Mouse (Mus musculus): ENCODE data around the gene Cd22.
"Not testable (repeated sequence)": the region's sequence is repeated elsewhere in the genome, so short reads cannot be mapped to it uniquely, and the experiment has no call there.

Gene Cd22

GRCm38 (mm10) chr7:30861464-30861863 is 18.7 kb downstream of the Cd22 start, which contains the start of gene Ffar1:
Gene Ffar1 (minus strand): TSS chr7:30861564.
- no peak for DNase-seq (ENCODE audit: inconsistent ontology term)

- DNase-seq (ENCODE audit: inconsistent ontology term) = peak; percentile 64
Observed at GRCm38 (mm10) chr7:30859635-30860402, 20.3 kb downstream of the Cd22 start.

GRCm38 (mm10) chr7:30859290-30859634 is 20.9 kb downstream of the Cd22 start:
- peak; percentile 63 for DNase-seq (ENCODE audit: inconsistent ontology term)

GRCm38 (mm10) chr7:30857746-30858145 is 22.4 kb downstream of the Cd22 start:
- DNase-seq (ENCODE audit: inconsistent ontology term) = no peak

GRCm38 (mm10) chr7:30856078-30856477 is 24.1 kb downstream of the Cd22 start, which contains the start of gene Ffar3:
Gene Ffar3 (minus strand): TSS chr7:30856178.
- DNase-seq (ENCODE audit: inconsistent ontology term) = no peak

- DNase-seq (ENCODE audit: inconsistent ontology term) = no peak
Observed at GRCm38 (mm10) chr7:30851421-30851820, 28.7 kb downstream of the Cd22 start.

- DNase-seq (ENCODE audit: inconsistent ontology term) = no peak
Observed at GRCm38 (mm10) chr7:30847934-30848333, 32.2 kb downstream of the Cd22 start.

GRCm38 (mm10) chr7:30847386-30847785 is 32.8 kb downstream of the Cd22 start:
- no peak for DNase-seq (ENCODE audit: inconsistent ontology term)

GRCm38 (mm10) chr7:30846505-30847053 is 33.6 kb downstream of the Cd22 start:
- no peak for DNase-seq (ENCODE audit: inconsistent ontology term)

- DNase-seq (ENCODE audit: inconsistent ontology term) = no peak
Observed at GRCm38 (mm10) chr7:30844676-30845297, 35.4 kb downstream of the Cd22 start.

- no peak for DNase-seq (ENCODE audit: inconsistent ontology term)
Observed at GRCm38 (mm10) chr7:30842092-30842491, 38.0 kb downstream of the Cd22 start.

GRCm38 (mm10) chr7:30841379-30841778 is 38.8 kb downstream of the Cd22 start:
- DNase-seq (ENCODE audit: inconsistent ontology term) = no peak

- DNase-seq (ENCODE audit: inconsistent ontology term) = no peak
Observed at GRCm38 (mm10) chr7:30840306-30840705, 39.8 kb downstream of the Cd22 start.

GRCm38 (mm10) chr7:30837277-30837676 is 42.9 kb downstream of the Cd22 start:
- no peak for DNase-seq (ENCODE audit: inconsistent ontology term)

- DNase-seq (ENCODE audit: inconsistent ontology term) = not testable (repeated sequence)
Observed at GRCm38 (mm10) chr7:30832684-30833083, 47.5 kb downstream of the Cd22 start.

- no peak for DNase-seq (ENCODE audit: inconsistent ontology term)
Observed at GRCm38 (mm10) chr7:30832261-30832660, 47.9 kb downstream of the Cd22 start.

- no peak for DNase-seq (ENCODE audit: inconsistent ontology term)
Observed at GRCm38 (mm10) chr7:30829428-30829827, 50.7 kb downstream of the Cd22 start.

- not testable (repeated sequence) for DNase-seq (ENCODE audit: inconsistent ontology term)
Observed at GRCm38 (mm10) chr7:30828871-30829270, 51.3 kb downstream of the Cd22 start.

GRCm38 (mm10) chr7:30826660-30827059 is 53.5 kb downstream of the Cd22 start:
- DNase-seq (ENCODE audit: inconsistent ontology term) = no peak

GRCm38 (mm10) chr7:30824306-30824705 is 55.8 kb downstream of the Cd22 start:
- DNase-seq (ENCODE audit: inconsistent ontology term) = no peak

GRCm38 (mm10) chr7:30823675-30824074 is 56.5 kb downstream of the Cd22 start, which contains the start of gene Ffar2:
Gene Ffar2 (minus strand): TSS chr7:30823775.
- DNase-seq (ENCODE audit: inconsistent ontology term) = no peak

- no peak for DNase-seq (ENCODE audit: inconsistent ontology term)
Observed at GRCm38 (mm10) chr7:30821532-30821931, 58.6 kb downstream of the Cd22 start.
